Mouse (Mus musculus) CD8-positive naive resting alpha-beta T cell, adult 2 months (primary cell): ENCODE data around the gene Exoc6.
"Not testable (repeated sequence)": the region's sequence is repeated elsewhere in the genome, so short reads cannot be mapped to it uniquely, and the experiment has no call there.

Experiments used
- DNase-seq, 2 experiments: peaks; one replicate each; pipeline ENCODE4 v3.0.0; 2022; ENCODE audit warnings: low read depth in 2 of 2, low spot score in 2 of 2

The Exoc6 gene

GRCm38 (mm10) chr19:37550101-37551039 lies at the start of gene Exoc6:
Gene Exoc6, plus strand, starts transcription at chr19:37550418.
- DNase-seq, result peak; percentile 66 to 67

DNA sequence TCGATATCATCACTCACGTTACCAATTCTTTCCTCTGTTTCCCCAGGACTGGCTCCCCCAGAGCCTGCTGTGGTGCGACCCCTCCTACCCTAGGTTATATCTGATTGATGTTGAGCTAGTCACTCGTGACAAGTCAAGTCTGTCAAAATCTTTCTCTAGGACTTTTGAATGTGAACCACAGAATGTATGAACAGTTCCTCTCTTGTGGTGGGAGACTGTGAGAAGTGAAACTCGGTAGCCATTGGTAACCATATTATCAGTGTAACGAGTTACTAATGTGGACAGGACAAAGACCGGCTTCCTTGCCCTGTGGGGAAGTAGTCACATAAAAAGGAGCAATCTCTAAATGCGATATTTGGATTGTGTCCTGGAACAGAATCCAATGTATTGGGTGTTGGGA lies 47.2 kb upstream of the Exoc6 start:
- DNase-seq, result no peak

DNA sequence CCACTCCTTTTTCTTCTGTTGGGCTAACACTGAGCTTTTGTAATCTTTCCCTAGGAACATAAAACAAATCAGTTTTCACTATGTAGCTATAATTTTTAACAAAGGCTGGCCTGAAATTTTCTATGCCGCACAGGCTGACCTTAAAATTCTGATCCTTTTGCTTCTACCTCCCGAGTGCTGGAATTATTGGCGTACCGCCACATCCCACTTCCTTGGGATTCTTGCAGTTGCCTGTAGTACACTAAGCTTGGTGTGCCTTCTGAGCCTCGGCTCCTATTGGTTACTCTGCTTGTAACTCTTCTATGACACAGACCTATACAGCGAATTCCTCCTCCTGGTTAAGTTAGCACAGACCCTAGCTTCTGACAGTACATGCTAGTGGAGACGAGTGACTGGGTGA lies 44.2 kb upstream of the Exoc6 start:
- DNase-seq, result no peak

- no peak for DNase-seq
Observed at GRCm38 (mm10) chr19:37506614-37507013, 43.6 kb upstream of the Exoc6 start.

GRCm38 (mm10) chr19:37509725-37510124 lies 40.5 kb upstream of the Exoc6 start:
- peak; percentile 50 to 66 for DNase-seq

- DNase-seq, result no peak
Observed at GRCm38 (mm10) chr19:37514811-37515292, 35.4 kb upstream of the Exoc6 start.

DNA sequence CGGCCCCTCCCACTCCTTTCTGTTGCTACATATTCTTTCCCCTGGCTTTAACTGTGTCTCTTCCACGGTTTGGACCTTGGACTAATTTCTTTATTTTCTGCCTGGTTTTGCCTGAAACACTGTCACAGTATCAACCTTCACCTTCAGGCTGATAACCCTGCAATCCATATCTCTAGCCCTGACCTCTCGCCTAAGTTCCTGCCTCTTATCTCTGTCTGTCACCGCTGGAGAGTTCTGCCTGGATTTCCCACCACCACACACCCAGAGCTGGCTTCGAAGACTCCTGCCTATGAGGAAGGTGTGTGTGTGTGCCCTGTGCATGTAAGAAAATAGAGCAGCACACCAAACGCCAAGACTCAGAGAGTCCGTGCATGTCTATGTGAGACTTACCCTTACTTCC lies 32.8 kb upstream of the Exoc6 start:
- DNase-seq, result no peak

- no peak for DNase-seq
Observed at GRCm38 (mm10) chr19:37520740-37521433, 29.3 kb upstream of the Exoc6 start.

- DNase-seq, result no peak
Observed at GRCm38 (mm10) chr19:37521434-37521781, 28.8 kb upstream of the Exoc6 start.

GRCm38 (mm10) chr19:37523280-37524062 lies 26.7 kb upstream of the Exoc6 start:
- DNase-seq, result no peak

DNA sequence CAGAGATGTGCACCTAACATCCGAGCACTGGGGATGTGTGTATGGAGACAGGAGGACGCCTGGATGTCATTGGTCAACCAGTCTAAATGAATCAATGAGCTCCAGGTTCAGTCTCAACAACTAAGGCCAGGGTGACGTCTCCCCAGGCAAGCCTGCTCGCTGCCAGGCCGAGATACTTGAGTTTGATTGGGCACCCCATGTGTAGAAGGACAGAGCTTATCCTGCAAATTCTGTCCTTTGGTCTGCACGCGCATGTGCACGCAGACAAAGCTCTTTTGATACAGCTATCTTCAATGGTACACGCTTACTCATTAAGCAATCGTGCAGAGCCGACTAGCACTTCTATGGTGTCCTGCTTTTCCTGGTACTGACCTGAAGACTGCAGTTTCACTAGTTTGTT lies 24.3 kb upstream of the Exoc6 start:
- DNase-seq, result no peak

GRCm38 (mm10) chr19:37526768-37527167 lies 23.4 kb upstream of the Exoc6 start:
- no peak for DNase-seq

GRCm38 (mm10) chr19:37527736-37528135 lies 22.5 kb upstream of the Exoc6 start:
- DNase-seq, result not testable (repeated sequence)

- no peak for DNase-seq
Observed at GRCm38 (mm10) chr19:37528581-37528980, 21.6 kb upstream of the Exoc6 start.

DNA sequence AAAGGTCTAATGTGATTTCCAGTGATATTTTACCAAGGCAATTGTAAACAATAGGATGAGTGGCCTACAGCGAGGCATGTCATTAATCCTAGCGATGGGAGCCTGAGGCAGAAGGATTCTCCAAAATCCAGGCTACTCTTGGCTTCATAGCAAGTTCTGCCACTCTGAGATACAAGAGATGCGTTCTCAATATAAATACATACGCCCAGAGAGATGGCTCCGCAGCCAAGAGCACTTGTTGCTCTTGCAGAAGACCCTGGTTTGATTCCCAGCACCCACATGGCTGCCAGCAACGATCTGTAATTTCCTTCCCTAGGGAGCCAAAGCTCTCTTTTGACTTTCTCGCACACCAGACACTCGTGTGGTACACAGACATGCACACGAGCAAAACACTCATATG lies 20.9 kb upstream of the Exoc6 start:
- DNase-seq, result no peak

- peak; percentile 21 to 59 for DNase-seq
Observed at GRCm38 (mm10) chr19:37529975-37530515, 20.2 kb upstream of the Exoc6 start.

- no peak for DNase-seq
Observed at GRCm38 (mm10) chr19:37530601-37531000, 19.6 kb upstream of the Exoc6 start.

DNA sequence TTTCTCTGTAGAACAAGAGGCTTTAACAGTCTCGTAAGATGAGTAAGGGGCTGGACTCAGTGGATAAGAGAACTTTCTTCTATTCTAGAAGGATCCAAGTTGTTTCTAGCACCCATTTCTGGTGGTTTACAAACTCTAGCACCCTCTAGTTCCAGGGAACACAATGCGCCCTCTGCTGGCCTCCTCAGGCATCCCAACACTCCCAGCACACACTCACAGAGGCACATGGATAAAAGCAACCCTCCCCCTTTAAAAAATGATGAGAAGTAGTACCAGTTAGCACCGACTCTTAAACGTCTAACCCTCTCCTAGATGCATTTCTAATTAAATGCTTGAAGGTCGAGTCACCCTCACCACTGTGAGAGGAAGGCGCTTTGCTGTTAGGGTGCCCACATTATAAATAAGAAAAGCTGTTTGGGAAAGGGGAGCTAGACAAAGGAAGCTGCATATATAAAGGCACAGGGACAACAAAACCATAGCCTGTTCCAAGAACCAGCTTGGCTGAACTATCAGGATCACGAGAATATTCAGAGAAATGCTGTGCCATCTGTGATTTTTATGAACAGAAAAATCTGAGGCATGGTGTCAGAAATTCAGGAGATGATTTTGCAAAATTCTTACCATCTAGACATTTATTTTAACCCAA lies 18.9 kb upstream of the Exoc6 start:
- no peak for DNase-seq

DNA sequence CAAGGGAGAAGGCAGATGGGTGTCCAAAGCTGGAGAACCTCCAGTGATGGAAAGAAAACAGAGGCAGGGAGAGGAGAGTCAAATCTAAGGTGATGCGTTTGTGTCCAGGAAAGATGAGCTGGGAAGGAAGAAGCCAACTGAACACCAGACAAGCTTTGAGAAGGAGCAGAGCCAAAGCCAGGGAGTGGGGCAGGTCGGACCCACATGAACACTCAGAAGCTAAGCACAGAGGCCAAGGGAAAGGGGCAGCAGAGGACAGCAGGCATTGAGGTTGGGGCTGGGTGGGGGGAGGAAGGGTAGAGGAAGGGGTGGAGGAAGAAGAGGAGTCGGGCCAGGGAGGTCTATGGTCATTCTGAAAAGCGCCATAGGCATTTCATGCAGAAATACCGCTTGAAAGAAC lies 17.0 kb upstream of the Exoc6 start:
- no peak for DNase-seq

DNA sequence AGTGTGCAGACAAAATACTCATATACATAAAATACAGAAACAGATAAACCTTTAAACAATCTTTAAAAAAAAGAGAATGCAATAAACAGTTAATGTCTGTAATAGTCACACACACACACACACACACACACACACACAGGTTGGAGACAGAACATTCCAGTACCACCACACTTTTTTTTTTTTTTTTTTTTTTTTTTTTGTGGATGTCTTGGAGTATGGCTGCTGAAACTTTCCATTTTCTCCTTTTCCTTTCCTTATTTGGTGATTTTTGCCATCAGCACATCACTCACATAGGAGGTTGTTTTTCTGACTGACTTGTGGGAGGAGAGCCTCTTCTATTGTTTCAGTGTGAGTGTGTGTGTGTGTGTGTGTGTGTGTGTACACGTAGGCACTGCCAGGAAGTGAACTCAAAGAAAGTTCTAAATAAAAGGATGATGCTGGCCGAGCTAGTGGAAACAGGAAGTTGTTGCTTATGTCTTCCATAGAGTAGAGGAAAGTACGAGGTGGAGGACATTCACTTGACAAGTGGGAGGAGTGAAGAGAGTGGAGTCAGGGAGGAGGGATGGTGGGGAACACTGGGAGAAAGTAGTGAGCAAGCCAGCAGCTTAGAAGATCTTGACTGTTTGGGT lies 15.4 kb upstream of the Exoc6 start:
- DNase-seq, result peak in 1 of 2 experiments; percentile 38
